ENCODE assay signal across 8 mouse cellular contexts in genomic region chr9:91381284-91382110, GRCm38 (mm10). TPM values are rescaled to one million over a fixed set of nuclear protein-coding genes. Genes with fewer than 3 reads are reported as not detected.
DNase-seq lines count a peak whose midpoint lies in the region; ATAC-seq and TF ChIP-seq lines count a peak whose summit lies in the region.

No protein-coding gene starts in this region.

- peak overlapping the region; percentile 50 for H3K4me3 ChIP-seq in lung, postnatal 0 days (ENCODE audit: low read depth, low read length)
- peak overlapping the region; percentile 60 for H3K4me3 ChIP-seq in heart, embryonic 13.5 days
- H3K4me3 ChIP-seq in liver, embryonic 12.5 days, result peak overlapping the region; percentile 45
- peak overlapping the region; percentile 50 for H3K4me3 ChIP-seq in stomach, postnatal 0 days (ENCODE audit: low read depth, low read length)

- H3K9me3 ChIP-seq in lung, postnatal 0 days (ENCODE audit: low read length), result no peaks in the 10 kb centered on the region
- H3K9me3 ChIP-seq in heart, embryonic 13.5 days, result no peaks in the 10 kb centered on the region
- no peaks in the 10 kb centered on the region for H3K9me3 ChIP-seq in liver, embryonic 12.5 days (replicated peaks)
- H3K9me3 ChIP-seq in stomach, postnatal 0 days (ENCODE audit: control insufficient read depth, low read length), result no peaks in the 10 kb centered on the region

- no peaks in the 10 kb centered on the region for H3K36me3 ChIP-seq in lung, postnatal 0 days (ENCODE audit: insufficient read depth, low read length)
- no peaks in the 10 kb centered on the region for H3K36me3 ChIP-seq in heart, embryonic 13.5 days
- no peaks in the 10 kb centered on the region for H3K36me3 ChIP-seq in liver, embryonic 12.5 days
- no peaks in the 10 kb centered on the region for H3K36me3 ChIP-seq in stomach, postnatal 0 days (ENCODE audit: control insufficient read depth, insufficient read depth, low read length)

- ATAC-seq in lung, postnatal 0 days, result peak; percentile 57
- ATAC-seq in heart, embryonic 13.5 days (ENCODE audit: extremely low read depth, insufficient number of reproducible peaks, low FRiP score, low TSS enrichment), result no peak
- 0 out of 2 replicates have a peak, but pooled peaks have one; percentile 30 for ATAC-seq in liver, embryonic 12.5 days
- no peak for ATAC-seq in stomach, postnatal 0 days (ENCODE audit: low FRiP score, low TSS enrichment)

- WGBS in lung, postnatal 0 days, result under 1% methylated on average over 56 of the region's 76 CpGs
- under 1% methylated on average over 68 of the region's 76 CpGs for WGBS in heart, embryonic 13.5 days
- whole genome bisulfite sequencing in liver, embryonic 12.5 days (ENCODE audit: insufficient replicate concordance), result 2% methylated on average over 71 of the region's 76 CpGs
- WGBS in stomach, postnatal 0 days, result 1% methylated on average over 52 of the region's 76 CpGs

- no peak for TF ChIP-seq CTCF in lung, postnatal 0 days (IDR thresholded peaks at IDR 0.05)
- no peak for TF ChIP-seq CTCF in stomach, postnatal 0 days (IDR thresholded peaks at IDR 0.05; ENCODE audit: low read depth)

- no peak overlapping the region for H3K9ac ChIP-seq in lung, postnatal 0 days (replicated peaks; ENCODE audit: low read depth)
- peak overlapping the region; percentile 75 for H3K9ac ChIP-seq in heart, embryonic 13.5 days
- no peak overlapping the region for H3K9ac ChIP-seq in liver, embryonic 12.5 days
- 0 out of 2 replicates have a peak overlapping the region, but pooled peaks have one; percentile 18 for H3K9ac ChIP-seq in stomach, postnatal 0 days (ENCODE audit: low read length)

- H3K4me2 ChIP-seq in lung, postnatal 0 days (replicated peaks; ENCODE audit: low read depth, low read length), result peak overlapping the region; percentile 84
- peak overlapping the region; percentile 91 for H3K4me2 ChIP-seq in heart, embryonic 13.5 days
- peak overlapping the region; percentile 62 for H3K4me2 ChIP-seq in liver, embryonic 12.5 days
- peak overlapping the region; percentile 85 for H3K4me2 ChIP-seq in stomach, postnatal 0 days (replicated peaks; ENCODE audit: low read depth)

- no peak for TF ChIP-seq EP300 in lung, postnatal 0 days (IDR thresholded peaks at IDR 0.05)
- TF ChIP-seq EP300 in stomach, postnatal 0 days (optimal IDR thresholded peaks at IDR 0.05), result no peak

- H3K27me3 ChIP-seq in lung, postnatal 0 days (replicated peaks; ENCODE audit: insufficient read depth, low read length), result peaks cover 83% of the 10 kb centered on the region
- H3K27me3 ChIP-seq in heart, embryonic 13.5 days (replicated peaks), result peaks cover 99% of the 10 kb centered on the region
- peaks cover 100% of the 10 kb centered on the region for H3K27me3 ChIP-seq in liver, embryonic 12.5 days (replicated peaks)
- peaks cover 54% of the 10 kb centered on the region for H3K27me3 ChIP-seq in stomach, postnatal 0 days (ENCODE audit: control insufficient read depth, insufficient read depth, low read length)

- H3K4me1 ChIP-seq in lung, postnatal 0 days (ENCODE audit: insufficient read depth, low read depth, low read length), result peaks cover 4% of the 10 kb centered on the region; the same call in 1 of the 2 replicates
- H3K4me1 ChIP-seq in heart, embryonic 13.5 days, result peaks cover 16% of the 10 kb centered on the region
- H3K4me1 ChIP-seq in liver, embryonic 12.5 days, result no peaks in the 10 kb centered on the region
- no peaks in the 10 kb centered on the region for H3K4me1 ChIP-seq in stomach, postnatal 0 days (replicated peaks; ENCODE audit: control insufficient read depth, insufficient read depth)

- H3K27ac ChIP-seq in lung, postnatal 0 days (ENCODE audit: low read length), result no peak overlapping the region
- H3K27ac ChIP-seq in heart, embryonic 13.5 days (replicated peaks), result no peak overlapping the region
- H3K27ac ChIP-seq in liver, embryonic 12.5 days, result no peak overlapping the region
- no peak overlapping the region for H3K27ac ChIP-seq in stomach, postnatal 0 days (replicated peaks)

- DNase-seq in lung, postnatal 0 days (ENCODE audit: low spot score), result peak; percentile 7
- no peak for DNase-seq in lung, postnatal 25 days (ENCODE audit: low spot score)
- DNase-seq in cerebellum, postnatal 36 days, result peak; percentile 90 to 92
- peak; percentile 33 for DNase-seq in stomach, postnatal 0 days (ENCODE audit: low spot score)
- no peak for DNase-seq in right cerebral cortex, adult 18-20 months
- no peak for DNase-seq in frontal cortex, postnatal 10 days (ENCODE audit: low spot score in 2 of 2)

RNA-seq across cellular contexts. Expression of gene Zic1, which starts 15.9 kb away (rescaled TPM):
- not detected in 2 replicates for polyA plus RNA-seq in lung, postnatal 0 days (2015; fragmentation: Nextera tagmentation; extraction: Ambion mirVana)
- 0.09 TPM in 1 of 2 replicates, not detected in the other for polyA plus RNA-seq in heart, embryonic 13.5 days (2015; fragmentation: Nextera tagmentation; extraction: Ambion mirVana)
- not detected in 2 replicates for polyA plus RNA-seq in liver, embryonic 12.5 days (2016; fragmentation: Nextera tagmentation; extraction: Ambion mirVana)
- polyA plus RNA-seq in stomach, postnatal 0 days (2015; fragmentation: Nextera tagmentation; extraction: Ambion mirVana), result not detected in 2 replicates

RNA-seq across cellular contexts. Expression of gene Zic4, which starts 19.3 kb away (rescaled TPM):
- not detected in 2 replicates for polyA plus RNA-seq in lung, postnatal 0 days (2015; fragmentation: Nextera tagmentation; extraction: Ambion mirVana)
- not detected in 2 replicates for polyA plus RNA-seq in heart, embryonic 13.5 days (2015; fragmentation: Nextera tagmentation; extraction: Ambion mirVana)
- not detected in 2 replicates for polyA plus RNA-seq in liver, embryonic 12.5 days (2016; fragmentation: Nextera tagmentation; extraction: Ambion mirVana)
- polyA plus RNA-seq in stomach, postnatal 0 days (2015; fragmentation: Nextera tagmentation; extraction: Ambion mirVana), result not detected in 2 replicates

Comparison
In these comparisons a context has a peak if more than half of its experiments do, and no peak if none do; other contexts are left out.
1. DNase-seq: peak in lung, postnatal 0 days (single experiment), cerebellum, postnatal 36 days (2 of 2) and stomach, postnatal 0 days (single experiment); none in lung, postnatal 25 days (single experiment), right cerebral cortex, adult 18-20 months (single experiment) and frontal cortex, postnatal 10 days (0 of 2).
2. ATAC-seq: peak in lung, postnatal 0 days (single experiment) and liver, embryonic 12.5 days (single experiment); none in heart, embryonic 13.5 days (single experiment) and stomach, postnatal 0 days (single experiment).
3. H3K9ac ChIP-seq: peak in heart, embryonic 13.5 days (single experiment) and stomach, postnatal 0 days (single experiment); none in lung, postnatal 0 days (single experiment) and liver, embryonic 12.5 days (single experiment).
4. Peak in every context shown above with its lines, with median percentiles within 50 percentile points of each other: H3K4me2 ChIP-seq and H3K4me3 ChIP-seq.